Mouse (Mus musculus) CH12.LX (cell line): ENCODE results near the gene Smoc1. TPM values are rescaled to one million over a fixed set of nuclear protein-coding genes. Genes with fewer than 3 reads are reported as not detected.

Experiments
- DNase-seq: peaks from one replicate; pipeline ENCODE4 v3.0.0-alpha.2; 2013; ENCODE audit errors: extremely low read depth
- H3K27ac ChIP-seq: 2 replicates; pipeline ENCODE4 v1.5.1; 2012; ENCODE audit warnings: low read depth, mild to moderate bottlenecking, control low read depth, moderate library complexity; ENCODE audit not compliant: insufficient read depth
- H3K27me3 ChIP-seq: replicated peaks from 2 replicates; pipeline ENCODE3; 2012; ENCODE audit warnings: inconsistent platforms
- H3K36me3 ChIP-seq, 2 experiments: replicated peaks in 1 of 2; 2 replicates each; pipeline versions ENCODE3 to v1.6.1; 2012; ENCODE audit warnings: inconsistent platforms in 1 of 2, low read length in 1 of 2, mild to moderate bottlenecking in 1 of 2, mixed read lengths in 1 of 2, moderate library complexity in 1 of 2; ENCODE audit not compliant: control insufficient read depth in 1 of 2, insufficient read depth in 1 of 2
- H3K4me1 ChIP-seq, 2 experiments: 2 replicates each; pipeline ENCODE4 v1.6.1; 2012; ENCODE audit warnings: inconsistent platforms in 1 of 2, moderate library complexity in 1 of 2; ENCODE audit not compliant: insufficient read depth in 2 of 2, control insufficient read depth in 1 of 2
- H3K4me2 ChIP-seq: 2 replicates; pipeline ENCODE4 v1.6.1; 2012; ENCODE audit warnings: low read depth, mild to moderate bottlenecking, control low read depth; ENCODE audit not compliant: poor library complexity, insufficient read depth, severe bottlenecking
- H3K4me3 ChIP-seq, 3 experiments: fragments of 150-350 bp in 1 of 3; sonication (generic) in 1 of 3; replicated peaks in 1 of 3; 2 replicates each; pipeline versions ENCODE3 to v1.5.1; 2011 to 2012; ENCODE audit warnings: low read depth in 2 of 3, low read length in 2 of 3, mild to moderate bottlenecking in 2 of 3, moderate library complexity in 2 of 3, control low read depth in 1 of 3, improper control_type of control experiment in 1 of 3, inconsistent platforms in 1 of 3, mixed read lengths in 1 of 3; ENCODE audit not compliant: poor library complexity in 1 of 3
- H3K79me2 ChIP-seq: replicated peaks from 2 replicates; pipeline ENCODE4 v1.6.1; 2012; ENCODE audit warnings: mild to moderate bottlenecking, moderate library complexity; ENCODE audit not compliant: control insufficient read depth, poor library complexity, insufficient read depth, severe bottlenecking; ENCODE audit errors: extremely low read depth
- H3K9ac ChIP-seq: 2 replicates; pipeline ENCODE4 v1.6.1; 2012; ENCODE audit warnings: low read depth, mild to moderate bottlenecking, control low read depth, moderate library complexity; ENCODE audit not compliant: insufficient read depth
- H3K9me3 ChIP-seq: replicated peaks from 2 replicates; pipeline ENCODE3; 2012; ENCODE audit warnings: low read length, inconsistent platforms, mixed read lengths
- BHLHE40 ChIP-seq: IDR thresholded peaks from 2 replicates; pipeline ENCODE4 v1.6.1; 2011; ENCODE audit warnings: mild to moderate bottlenecking, low read depth, low read length, improper control_type of control experiment
- EP300 ChIP-seq: IDR thresholded peaks from 2 replicates; pipeline ENCODE4 v1.6.1; 2011; ENCODE audit warnings: low read length, improper control_type of control experiment
- ETS1 ChIP-seq: conservative IDR thresholded peaks from 2 replicates; pipeline ENCODE4 v1.6.1; 2012; ENCODE audit warnings: low read depth, mild to moderate bottlenecking, inconsistent platforms, low read length, improper control_type of control experiment, moderate library complexity
- JUN ChIP-seq: IDR thresholded peaks from 2 replicates; pipeline ENCODE4 v1.6.1; 2011; ENCODE audit warnings: low read depth, mild to moderate bottlenecking, low read length, improper control_type of control experiment, moderate library complexity; ENCODE audit not compliant: insufficient read depth
- KAT2A ChIP-seq: IDR thresholded peaks from 2 replicates; pipeline ENCODE4 v1.6.1; 2012; ENCODE audit warnings: low read length, improper control_type of control experiment, inconsistent platforms; ENCODE audit not compliant: insufficient replicate concordance
- MXI1 ChIP-seq: IDR thresholded peaks from 2 replicates; pipeline ENCODE4 v1.6.1; 2011; ENCODE audit warnings: mild to moderate bottlenecking, low read depth, low read length, improper control_type of control experiment
- MYC ChIP-seq: IDR thresholded peaks from 2 replicates; pipeline ENCODE4 v1.6.1; 2011; ENCODE audit warnings: low read depth, mild to moderate bottlenecking, improper control_type of control experiment, low read length
- NRF1 ChIP-seq: IDR thresholded peaks from 2 replicates; pipeline ENCODE4 v1.6.1; 2014; ENCODE audit warnings: low read depth, mild to moderate bottlenecking, inconsistent platforms, low read length, improper control_type of control experiment, moderate library complexity
- PAX5 ChIP-seq: IDR thresholded peaks from 2 replicates; pipeline ENCODE4 v1.6.1; 2012; ENCODE audit warnings: low read length, inconsistent platforms, mixed read lengths
- POLR2A ChIP-seq: IDR thresholded peaks from 2 replicates; pipeline ENCODE4 v1.6.1; 2011; ENCODE audit warnings: low read depth, mild to moderate bottlenecking, improper control_type of control experiment, low read length
- TBP ChIP-seq: conservative IDR thresholded peaks from 2 replicates; pipeline ENCODE4 v1.6.1; 2011; ENCODE audit warnings: low read depth, low read length, improper control_type of control experiment
- USF1 ChIP-seq: IDR thresholded peaks from 2 replicates; pipeline ENCODE4 v1.6.1; 2014; ENCODE audit warnings: low read depth, mild to moderate bottlenecking, inconsistent platforms, low read length, improper control_type of control experiment
- USF2 ChIP-seq: conservative IDR thresholded peaks from 2 replicates; pipeline ENCODE4 v1.6.1; 2011; ENCODE audit warnings: low read depth, low read length, improper control_type of control experiment
- ZC3H11A ChIP-seq: IDR thresholded peaks from 2 replicates; pipeline ENCODE4 v1.6.1; 2012; ENCODE audit warnings: low read depth, mild to moderate bottlenecking, inconsistent platforms, low read length, improper control_type of control experiment
- ZMIZ1 ChIP-seq: IDR thresholded peaks from 2 replicates; pipeline ENCODE4 v1.6.1; 2012; ENCODE audit warnings: low read depth, mild to moderate bottlenecking, inconsistent platforms, low read length, improper control_type of control experiment
- ZNF384 ChIP-seq: IDR thresholded peaks from 2 replicates; pipeline ENCODE4 v1.6.1; 2012; ENCODE audit warnings: low read depth, low read length, improper control_type of control experiment, inconsistent platforms
- dilution Hi-C: fragments of 300-500 bp; cut with MboI; formaldehyde crosslinking; loops from 2 replicates; pipeline ENCODE4 v1.14.3; 2020; ENCODE audit warnings: low sequenced_read_pairs; ENCODE audit not compliant: extremely low pct_unique_long_range_greater_than_20kb, extremely low pct_ligation_motif_present
- in situ Hi-C: fragments of 300-500 bp; cut with MboI; formaldehyde crosslinking; loops from 3 replicates; pipeline ENCODE4 v1.14.3; 2019; ENCODE audit warnings: low sequenced_read_pairs, low pct_ligation_motif_present, low pct_unique_long_range_greater_than_20kb, mixed read lengths
- polyA plus RNA-seq: library from polyadenylated mRNA; unstranded; fragments of >175 nt; gene quantifications from 2 replicates; pipeline ENCODE4 v1.2.1, GENCODE M21; 2012; ENCODE audit warnings: low read depth; ENCODE audit not compliant: insufficient read length
- total RNA-seq, 2 experiments: library from RNA; depleted of rRNA; stranded (reverse); fragments of 300-350 nt in 1 of 2; fragments of >200 nt in 1 of 2; gene quantifications; 2 replicates each; pipeline ENCODE4 v1.2.3; 2012 to 2014

Gene Smoc1
- total and polyA plus RNA-seq, 3 experiments = 11.0 to 23.0 (median 11.6) TPM

DNA sequence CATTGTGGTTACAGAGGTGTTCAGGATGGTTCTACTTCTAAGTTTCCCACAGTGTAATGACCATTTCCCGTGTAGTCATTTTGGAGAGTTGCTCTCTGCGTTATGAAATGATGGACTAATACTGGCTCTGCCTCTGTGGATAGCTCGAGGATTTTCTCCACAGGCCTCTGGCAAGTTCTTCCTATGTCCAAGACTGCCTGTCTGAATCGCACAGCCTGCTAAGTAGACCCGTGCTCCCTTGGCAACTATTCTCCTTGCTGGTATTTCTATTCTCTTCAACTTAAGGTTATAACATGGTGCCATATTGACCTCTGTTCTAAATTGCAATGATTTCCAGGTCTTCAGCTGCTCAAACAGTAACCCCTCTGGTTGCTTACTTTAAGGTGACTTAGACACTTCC is 65.0 kb downstream of the Smoc1 start:
- Histone ChIP-seq H3K4me3 (no peak overlapping the region), H3K4me1 (peaks cover 0 to 7% of the 10 kb centered on the region in 2 experiments; a peak in 1 of 4 replicates), H3K36me3 (peaks cover 0 to 57% of the 10 kb centered on the region in 2 experiments), H3K9me3 (no peaks in the 10 kb centered on the region), H3K27ac (no peak overlapping the region), H3K9ac (no peak overlapping the region), H3K4me2 (no peak overlapping the region), H3K79me2 (no peaks in the 10 kb centered on the region), H3K27me3 (no peaks in the 10 kb centered on the region)
- in situ Hi-C loops (no loop called here), dilution Hi-C loops (no loop called here)
- TF ChIP-seq USF1 = no peak
- no peak for TF ChIP-seq PAX5
- no peak for TF ChIP-seq ZC3H11A
- no peak for TF ChIP-seq JUN
- TF ChIP-seq USF2 = no peak
- TF ChIP-seq ZNF384 = no peak
- no peak for TF ChIP-seq MYC
- no peak for TF ChIP-seq BHLHE40
- no peak for TF ChIP-seq EP300
- no peak for TF ChIP-seq KAT2A
- no peak for TF ChIP-seq MXI1
- TF ChIP-seq TBP = no peak
- no peak for TF ChIP-seq ZMIZ1
- no peak for TF ChIP-seq POLR2A
- no peak for TF ChIP-seq ETS1
- DNase-seq = no peak

DNA sequence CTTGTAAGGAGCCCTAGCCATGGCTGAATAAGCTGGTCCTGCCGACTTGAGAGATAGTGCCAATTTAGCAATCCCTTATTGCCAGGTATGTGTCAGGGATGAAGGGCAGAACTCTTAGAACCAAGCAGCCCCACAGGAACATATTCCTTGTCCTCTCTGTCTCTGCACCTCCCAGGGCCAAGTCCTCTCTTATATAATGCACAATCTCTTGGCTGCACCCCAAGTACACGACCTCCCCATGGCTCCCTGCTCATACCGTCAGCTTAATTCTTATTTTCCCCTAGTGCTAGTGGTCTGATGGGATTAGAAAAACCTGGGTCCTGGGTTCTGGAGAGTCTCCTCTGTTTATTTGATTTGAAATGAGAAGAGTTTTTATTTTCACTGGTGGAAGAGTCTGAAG is 66.0 kb downstream of the Smoc1 start:
- Histone ChIP-seq H3K4me3 (no peak overlapping the region), H3K36me3 (peaks cover 0 to 57% of the 10 kb centered on the region in 2 experiments), H3K79me2 (no peaks in the 10 kb centered on the region)
- dilution Hi-C loops = no loop called here
- TF ChIP-seq NRF1 = no peak
- TF ChIP-seq, all 38 proteins: peak for 0
- H3K4me2 ChIP-seq = no peak overlapping the region
- in situ Hi-C loops = no loop called here
- no peak overlapping the region for H3K27ac ChIP-seq
- DNase-seq = no peak
- H3K9me3 ChIP-seq = no peaks in the 10 kb centered on the region
- H3K9ac ChIP-seq = no peak overlapping the region
- peaks cover 0 to 7% of the 10 kb centered on the region in 2 experiments; a peak in 1 of 4 replicates for H3K4me1 ChIP-seq
- no peaks in the 10 kb centered on the region for H3K27me3 ChIP-seq
